Mouse (Mus musculus): ENCODE results near the gene H2-DMa.

H2-DMa gene

GRCm38 (mm10) chr17:34123111-34123510 lies 3.8 kb downstream of the H2-DMa start:
- intact Hi-C loops (cut with DNase I): no loop called here

GRCm38 (mm10) chr17:34123518-34123917 lies 4.2 kb downstream of the H2-DMa start:
- intact Hi-C loops (cut with DNase I): no loop called here

GRCm38 (mm10) chr17:34124649-34125048 lies 5.3 kb downstream of the H2-DMa start:
- intact Hi-C loops (cut with DNase I): no loop called here

GRCm38 (mm10) chr17:34126826-34127420 lies 7.6 kb downstream of the H2-DMa start:
- intact Hi-C loops (cut with DNase I): no loop called here

GRCm38 (mm10) chr17:34127475-34127874 lies 8.1 kb downstream of the H2-DMa start:
- intact Hi-C loops (cut with DNase I): no loop called here

GRCm38 (mm10) chr17:34128264-34128937 lies 9.1 kb downstream of the H2-DMa start:
- intact Hi-C loops (cut with DNase I): no loop called here

GRCm38 (mm10) chr17:34128944-34129791 lies 9.8 kb downstream of the H2-DMa start:
- intact Hi-C loops (cut with DNase I): no loop called here

- intact Hi-C loops (cut with DNase I): no loop called here
Observed at GRCm38 (mm10) chr17:34130073-34130947, 11.0 kb downstream of the H2-DMa start.

GRCm38 (mm10) chr17:34131911-34132310 lies 12.6 kb downstream of the H2-DMa start:
- intact Hi-C loops (cut with DNase I): no loop called here

GRCm38 (mm10) chr17:34133289-34133688 lies 13.9 kb downstream of the H2-DMa start:
- intact Hi-C loops (cut with DNase I): no loop called here

- intact Hi-C loops (cut with DNase I): loop anchor here (2.0 kb wide), 1 partner anchor 36 kb away; no protein-coding TSS in a partner anchor
Observed at GRCm38 (mm10) chr17:34134451-34134850, 15.1 kb downstream of the H2-DMa start.

- intact Hi-C loops (cut with DNase I): loop anchor here (2.0 to 5.0 kb wide), 2 partner anchors 35 to 58 kb away; no protein-coding TSS in a partner anchor
Observed at GRCm38 (mm10) chr17:34135297-34136224, 16.2 kb downstream of the H2-DMa start.

- intact Hi-C loops (cut with DNase I): loop anchor here (5.0 kb wide), 1 partner anchor 60 kb away; no protein-coding TSS in a partner anchor
Observed at GRCm38 (mm10) chr17:34137601-34138000, 18.3 kb downstream of the H2-DMa start.

- intact Hi-C loops (cut with DNase I): loop anchor here (5.0 kb wide), 1 partner anchor 61 kb away; no protein-coding TSS in a partner anchor
Observed at GRCm38 (mm10) chr17:34138655-34139054, 19.3 kb downstream of the H2-DMa start.

- intact Hi-C loops (cut with DNase I): loop anchor here (5.0 kb wide), 1 partner anchor 62 kb away; no protein-coding TSS in a partner anchor
Observed at GRCm38 (mm10) chr17:34139416-34139815, 20.1 kb downstream of the H2-DMa start.

- intact Hi-C loops (cut with DNase I): no loop called here
Observed at GRCm38 (mm10) chr17:34140240-34140639, 20.9 kb downstream of the H2-DMa start.

GRCm38 (mm10) chr17:34141448-34141847 lies 22.1 kb downstream of the H2-DMa start:
- intact Hi-C loops (cut with DNase I): no loop called here

GRCm38 (mm10) chr17:34142456-34143010 lies 23.2 kb downstream of the H2-DMa start:
- intact Hi-C loops (cut with DNase I): no loop called here

GRCm38 (mm10) chr17:34143033-34143432 lies 23.7 kb downstream of the H2-DMa start, which contains the start of gene H2-DMb2:
Gene H2-DMb2 (plus strand): TSS chr17:34143307.
- intact Hi-C loops (cut with DNase I): no loop called here
